Mouse (Mus musculus): Measurements from ENCODE around the gene 9530068E07Rik. TPM values are rescaled to one million over a fixed set of nuclear protein-coding genes. Genes with fewer than 3 reads are reported as not detected.

9530068E07Rik gene
- polyA plus RNA-seq, 1 experiment = not detected

GRCm38 (mm10) chr11:52429440-52429839 is 33.2 kb downstream of the 9530068E07Rik start:
- 70% methylated on average over 6 of the region's 6 CpGs for WGBS
- no peak overlapping the region for H3K4me3 ChIP-seq (ENCODE audit: insufficient read depth, low read depth, low read length)
- H3K27ac ChIP-seq (ENCODE audit: insufficient read depth, low read depth, low read length) = no peak overlapping the region
- peaks cover 11% of the 10 kb centered on the region; the same call in 1 of the 2 replicates for H3K4me1 ChIP-seq (ENCODE audit: control insufficient read depth, insufficient read depth, low read length)
- TF ChIP-seq POLR2A (IDR thresholded peaks at IDR 0.05; ENCODE audit: insufficient read depth, low read depth, low read length) = no peak
- no peak for TF ChIP-seq CTCF (IDR thresholded peaks at IDR 0.05; ENCODE audit: insufficient read depth, low read depth, low read length)

GRCm38 (mm10) chr11:52431594-52431993 is 35.4 kb downstream of the 9530068E07Rik start:
- WGBS = 27% methylated on average over 5 of the region's 5 CpGs
- TF ChIP-seq CTCF (IDR thresholded peaks at IDR 0.05; ENCODE audit: insufficient read depth, low read depth, low read length) (no peak), POLR2A (IDR thresholded peaks at IDR 0.05; ENCODE audit: insufficient read depth, low read depth, low read length) (no peak)
- Histone ChIP-seq H3K4me1 (ENCODE audit: control insufficient read depth, insufficient read depth, low read length) (peaks cover 11% of the 10 kb centered on the region; the same call in 1 of the 2 replicates), H3K4me3 (ENCODE audit: insufficient read depth, low read depth, low read length) (no peak overlapping the region), H3K27ac (ENCODE audit: insufficient read depth, low read depth, low read length) (no peak overlapping the region)

- Histone ChIP-seq H3K4me1 (ENCODE audit: control insufficient read depth, insufficient read depth, low read length) (peaks cover 16% of the 10 kb centered on the region; the same call in 1 of the 2 replicates), H3K4me3 (ENCODE audit: insufficient read depth, low read depth, low read length) (no peak overlapping the region), H3K27ac (ENCODE audit: insufficient read depth, low read depth, low read length) (no peak overlapping the region)
- WGBS = 75% methylated on average over 5 of the region's 5 CpGs
- TF ChIP-seq CTCF (IDR thresholded peaks at IDR 0.05; ENCODE audit: insufficient read depth, low read depth, low read length) (no peak), POLR2A (IDR thresholded peaks at IDR 0.05; ENCODE audit: insufficient read depth, low read depth, low read length) (no peak)
These were observed 35.9 kb downstream of the 9530068E07Rik start for GRCm38 (mm10) chr11:52432148-52432547.

- WGBS = 51% methylated on average over 8 of the region's 8 CpGs
- no peak overlapping the region for H3K4me3 ChIP-seq (ENCODE audit: insufficient read depth, low read depth, low read length)
- peaks cover 17% of the 10 kb centered on the region; the same call in 1 of the 2 replicates for H3K4me1 ChIP-seq (ENCODE audit: control insufficient read depth, insufficient read depth, low read length)
- no peak overlapping the region for H3K27ac ChIP-seq (ENCODE audit: insufficient read depth, low read depth, low read length)
- TF ChIP-seq CTCF (IDR thresholded peaks at IDR 0.05; ENCODE audit: insufficient read depth, low read depth, low read length) (no peak), POLR2A (IDR thresholded peaks at IDR 0.05; ENCODE audit: insufficient read depth, low read depth, low read length) (no peak)
These were observed 37.0 kb downstream of the 9530068E07Rik start for GRCm38 (mm10) chr11:52433076-52433796.

GRCm38 (mm10) chr11:52433797-52434195 is 37.6 kb downstream of the 9530068E07Rik start:
- H3K27ac ChIP-seq (ENCODE audit: insufficient read depth, low read depth, low read length) = no peak overlapping the region
- no peak for TF ChIP-seq POLR2A (IDR thresholded peaks at IDR 0.05; ENCODE audit: insufficient read depth, low read depth, low read length)
- no peak for TF ChIP-seq CTCF (IDR thresholded peaks at IDR 0.05; ENCODE audit: insufficient read depth, low read depth, low read length)
- 51% methylated on average over 2 of the region's 2 CpGs for WGBS
- no peak overlapping the region for H3K4me3 ChIP-seq (ENCODE audit: insufficient read depth, low read depth, low read length)
- peaks cover 17% of the 10 kb centered on the region; the same call in 1 of the 2 replicates for H3K4me1 ChIP-seq (ENCODE audit: control insufficient read depth, insufficient read depth, low read length)

- H3K27ac ChIP-seq (ENCODE audit: insufficient read depth, low read depth, low read length) = no peak overlapping the region
- no peak for TF ChIP-seq CTCF (IDR thresholded peaks at IDR 0.05; ENCODE audit: insufficient read depth, low read depth, low read length)
- no peak for TF ChIP-seq POLR2A (IDR thresholded peaks at IDR 0.05; ENCODE audit: insufficient read depth, low read depth, low read length)
- H3K4me3 ChIP-seq (ENCODE audit: insufficient read depth, low read depth, low read length) = no peak overlapping the region
- WGBS = 95% methylated on average over 5 of the region's 5 CpGs
- H3K4me1 ChIP-seq (ENCODE audit: control insufficient read depth, insufficient read depth, low read length) = peaks cover 13% of the 10 kb centered on the region; the same call in 1 of the 2 replicates
These were observed 39.2 kb downstream of the 9530068E07Rik start for GRCm38 (mm10) chr11:52435466-52435865.

- Histone ChIP-seq H3K4me3 (ENCODE audit: insufficient read depth, low read depth, low read length) (no peak overlapping the region), H3K27ac (ENCODE audit: insufficient read depth, low read depth, low read length) (no peak overlapping the region), H3K4me1 (ENCODE audit: control insufficient read depth, insufficient read depth, low read length) (peaks cover 9% of the 10 kb centered on the region; the same call in 1 of the 2 replicates)
- WGBS = 47% methylated on average over 10 of the region's 10 CpGs
- TF ChIP-seq POLR2A (IDR thresholded peaks at IDR 0.05; ENCODE audit: insufficient read depth, low read depth, low read length) = no peak
- TF ChIP-seq CTCF (IDR thresholded peaks at IDR 0.05; ENCODE audit: insufficient read depth, low read depth, low read length) = no peak
These were observed 40.9 kb downstream of the 9530068E07Rik start for GRCm38 (mm10) chr11:52437123-52437522.

- H3K4me1 ChIP-seq (ENCODE audit: control insufficient read depth, insufficient read depth, low read length) = peaks cover 6% of the 10 kb centered on the region; the same call in 1 of the 2 replicates
- 70% methylated on average over 2 of the region's 2 CpGs for WGBS
- H3K27ac ChIP-seq (ENCODE audit: insufficient read depth, low read depth, low read length) = no peak overlapping the region
- no peak for TF ChIP-seq POLR2A (IDR thresholded peaks at IDR 0.05; ENCODE audit: insufficient read depth, low read depth, low read length)
- no peak for TF ChIP-seq CTCF (IDR thresholded peaks at IDR 0.05; ENCODE audit: insufficient read depth, low read depth, low read length)
- no peak overlapping the region for H3K4me3 ChIP-seq (ENCODE audit: insufficient read depth, low read depth, low read length)
These were observed 44.9 kb downstream of the 9530068E07Rik start for GRCm38 (mm10) chr11:52441096-52441495.

- TF ChIP-seq CTCF (IDR thresholded peaks at IDR 0.05; ENCODE audit: insufficient read depth, low read depth, low read length) = no peak
- no peak for TF ChIP-seq POLR2A (IDR thresholded peaks at IDR 0.05; ENCODE audit: insufficient read depth, low read depth, low read length)
- Histone ChIP-seq H3K4me3 (ENCODE audit: insufficient read depth, low read depth, low read length) (no peak overlapping the region), H3K4me1 (ENCODE audit: control insufficient read depth, insufficient read depth, low read length) (peaks cover 4% of the 10 kb centered on the region; the same call in 1 of the 2 replicates), H3K27ac (ENCODE audit: insufficient read depth, low read depth, low read length) (no peak overlapping the region)
- 34% methylated on average over 4 of the region's 4 CpGs for WGBS
These were observed 51.0 kb downstream of the 9530068E07Rik start for GRCm38 (mm10) chr11:52447242-52447641.

Measured in olfactory bulb, adult 2 months (tissue).